Mouse (Mus musculus) ovary, adult 18-20 months (tissue): Measurements from ENCODE around the gene Dbn1.
"Not testable (repeated sequence)": the region's sequence is repeated elsewhere in the genome, so short reads cannot be mapped to it uniquely, and the experiment has no call there.

Experiments
- DNase-seq: peaks from one replicate; pipeline ENCODE4 v3.0.0; 2022; ENCODE audit warnings: low spot score, mixed read lengths

Gene Dbn1

DNA sequence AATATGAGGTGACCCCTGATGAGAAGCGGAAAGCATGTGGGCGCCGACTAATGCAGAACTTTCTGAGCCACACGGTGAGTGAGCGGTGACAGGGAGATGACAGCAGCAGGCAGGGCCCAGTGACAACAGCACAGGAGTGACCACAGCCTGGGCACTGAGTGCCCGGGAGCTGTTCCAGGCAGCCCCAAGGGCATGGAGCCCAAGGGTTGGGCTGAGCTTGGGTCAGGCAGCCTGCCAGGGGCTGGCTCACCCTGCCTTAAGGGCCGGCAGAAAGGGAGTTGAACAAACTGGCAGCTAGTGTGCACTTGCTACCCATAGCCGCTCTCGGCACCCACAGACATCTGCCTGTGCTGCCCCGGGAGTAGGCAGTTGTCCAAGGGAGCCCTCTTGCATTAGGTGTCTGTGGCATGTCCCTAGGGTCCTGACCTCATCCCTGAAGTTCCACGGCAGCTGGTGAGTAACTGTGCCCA, 37.4 kb downstream of the Dbn1 start:
- peak; percentile 67 for DNase-seq

GRCm38 (mm10) chr13:55449679-55450441, 38.1 kb downstream of the Dbn1 start:
- no peak for DNase-seq

DNA sequence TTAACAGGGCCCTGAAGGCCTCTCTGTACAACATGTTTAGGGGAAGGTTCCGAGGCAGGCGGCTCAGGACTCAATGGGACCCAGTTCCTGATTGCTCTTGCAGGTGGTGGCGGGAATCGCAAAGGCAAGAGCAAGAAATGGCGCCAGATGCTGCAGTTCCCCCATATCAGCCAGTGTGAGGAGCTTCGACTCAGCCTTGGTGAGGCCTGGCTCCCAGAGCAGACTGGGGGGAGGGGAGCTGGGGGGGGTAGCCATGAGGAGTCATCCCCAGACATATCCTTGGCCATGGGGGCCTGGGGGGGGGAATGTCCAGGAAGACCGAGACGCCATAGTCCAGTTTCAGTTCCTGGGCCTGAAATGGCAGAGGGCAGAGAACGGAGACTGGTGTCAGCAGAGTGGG, 38.7 kb downstream of the Dbn1 start:
- no peak for DNase-seq

DNA sequence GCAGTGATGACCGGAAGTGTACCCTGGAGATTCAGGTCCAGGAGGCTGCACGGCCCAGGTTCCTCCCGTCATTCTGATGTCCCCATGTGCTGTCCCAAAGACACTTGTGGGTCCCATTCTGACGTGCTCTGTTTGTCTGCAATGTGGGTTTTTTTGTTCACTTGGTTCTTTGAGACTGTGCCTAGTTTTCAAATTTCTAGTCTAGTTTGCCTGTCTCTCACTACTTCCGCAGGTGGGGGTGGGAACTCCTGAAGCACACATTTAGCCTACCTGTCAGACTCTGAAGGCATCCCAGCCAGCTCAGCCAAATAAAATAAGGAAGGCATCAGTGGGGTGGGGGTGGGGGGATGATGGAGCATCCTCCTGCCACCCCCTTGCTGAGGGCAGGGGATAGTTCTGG, 39.8 kb downstream of the Dbn1 start:
- DNase-seq: no peak

DNA sequence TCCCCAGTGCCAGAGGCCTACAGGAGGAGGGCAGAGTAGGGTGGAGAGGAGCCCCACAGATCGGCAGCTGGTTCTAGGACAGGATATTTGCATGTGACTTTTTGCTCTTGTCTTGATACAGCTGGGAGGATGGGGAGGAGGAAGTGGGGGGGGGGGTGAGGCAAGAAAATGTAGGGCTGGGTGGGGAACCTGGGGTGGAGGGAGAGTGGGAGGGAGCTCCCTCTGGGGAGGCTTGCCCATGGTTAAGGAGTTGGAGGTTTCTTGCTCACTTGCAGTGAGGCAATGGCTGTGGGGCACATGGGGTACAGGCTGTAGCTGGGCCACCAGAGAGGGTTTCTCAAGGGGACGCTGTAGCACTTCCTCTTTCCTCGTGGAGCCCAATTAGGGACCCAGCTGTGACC, 40.4 kb downstream of the Dbn1 start:
- no peak for DNase-seq

DNA sequence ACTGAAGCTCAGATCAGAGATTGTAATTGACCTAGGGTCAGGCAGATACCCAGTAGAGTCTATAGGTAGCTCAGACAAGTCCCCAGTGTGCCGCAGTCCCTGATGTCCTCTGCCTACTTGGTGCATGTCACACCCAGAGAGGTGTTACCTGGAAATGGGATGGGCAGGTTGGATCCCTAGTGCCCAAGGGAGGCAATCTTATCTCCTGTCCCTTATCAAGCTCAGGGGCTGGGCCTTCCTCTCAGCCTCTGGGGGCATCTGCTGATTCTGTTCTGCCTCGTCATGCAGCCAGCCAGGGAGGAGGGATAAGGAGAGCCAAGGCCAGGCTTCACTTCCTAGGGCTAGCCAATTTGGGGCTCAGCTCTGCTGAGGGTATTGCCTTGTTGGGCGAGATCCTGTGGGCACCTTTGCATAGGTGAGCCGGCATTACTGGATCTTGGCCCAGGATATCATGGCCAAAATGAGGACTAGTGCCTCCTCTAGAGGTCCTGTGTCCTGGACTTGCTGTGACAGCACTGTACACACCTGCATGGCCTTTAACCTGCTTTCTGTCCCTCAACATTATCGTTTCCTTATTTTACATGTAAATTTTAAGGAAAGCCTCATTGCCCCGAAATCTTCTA, 41.3 kb downstream of the Dbn1 start:
- no peak for DNase-seq

DNA sequence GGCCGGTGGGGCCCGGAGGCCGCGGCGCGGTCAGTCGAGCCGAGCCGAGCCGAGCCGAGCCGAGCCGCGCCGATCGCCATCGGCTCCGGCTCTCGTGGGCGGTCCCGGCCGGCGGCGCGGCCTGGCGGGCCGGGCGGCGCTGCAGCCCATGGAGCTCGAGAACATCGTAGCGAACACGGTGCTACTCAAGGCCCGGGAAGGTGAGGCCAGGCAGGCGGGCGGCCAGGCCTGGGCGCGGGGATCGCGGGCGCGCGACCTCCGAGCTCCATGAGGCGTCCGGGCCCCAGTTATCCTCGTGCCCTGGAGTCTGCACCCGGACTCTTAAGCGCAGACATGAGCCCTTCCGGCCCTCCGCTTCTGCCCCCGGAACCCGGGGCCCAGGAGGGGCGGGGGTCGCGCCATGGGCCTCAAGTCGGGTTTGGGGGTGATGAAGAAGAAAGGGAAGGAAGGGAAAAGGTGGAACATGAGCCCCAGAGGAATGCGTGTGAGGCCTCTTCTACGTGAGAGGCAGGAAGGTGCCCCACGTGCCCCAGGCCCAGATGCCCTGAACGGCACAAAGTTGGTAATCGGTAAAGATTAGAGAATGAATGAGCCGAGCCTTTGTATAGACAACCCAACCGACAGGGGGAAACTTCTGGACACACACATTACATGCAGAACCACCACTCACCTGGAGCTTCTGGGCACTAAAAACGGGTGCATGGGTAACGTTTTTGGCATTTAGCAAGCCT, 42.4 kb downstream of the Dbn1 start:
- no peak for DNase-seq

DNA sequence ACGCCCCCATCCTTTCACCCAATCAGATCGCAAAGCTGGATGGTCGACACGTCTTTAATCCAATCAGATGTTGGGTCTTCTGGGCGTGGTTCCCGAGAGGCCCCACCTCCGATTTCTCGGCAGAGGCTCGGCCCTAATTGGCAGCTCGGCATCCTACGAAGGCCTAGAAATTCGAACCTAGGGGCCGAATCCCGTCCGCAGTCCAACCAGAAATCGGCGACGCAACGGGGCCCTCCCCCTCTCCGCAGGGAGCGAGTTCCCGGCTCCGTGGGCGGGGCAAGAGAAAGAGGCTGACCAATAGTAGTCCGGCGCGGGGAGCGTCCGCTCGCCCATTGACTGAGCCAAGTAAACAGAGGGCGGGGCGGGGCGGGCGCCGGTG, 43.0 kb downstream of the Dbn1 start, which contains the start of gene Grk6:
TSS of gene Grk6 (plus strand) at position 136 of the 379 bp plus-strand sequence.
- DNase-seq: peak; percentile 100

GRCm38 (mm10) chr13:55444286-55444936, 43.5 kb downstream of the Dbn1 start:
- DNase-seq: no peak

DNA sequence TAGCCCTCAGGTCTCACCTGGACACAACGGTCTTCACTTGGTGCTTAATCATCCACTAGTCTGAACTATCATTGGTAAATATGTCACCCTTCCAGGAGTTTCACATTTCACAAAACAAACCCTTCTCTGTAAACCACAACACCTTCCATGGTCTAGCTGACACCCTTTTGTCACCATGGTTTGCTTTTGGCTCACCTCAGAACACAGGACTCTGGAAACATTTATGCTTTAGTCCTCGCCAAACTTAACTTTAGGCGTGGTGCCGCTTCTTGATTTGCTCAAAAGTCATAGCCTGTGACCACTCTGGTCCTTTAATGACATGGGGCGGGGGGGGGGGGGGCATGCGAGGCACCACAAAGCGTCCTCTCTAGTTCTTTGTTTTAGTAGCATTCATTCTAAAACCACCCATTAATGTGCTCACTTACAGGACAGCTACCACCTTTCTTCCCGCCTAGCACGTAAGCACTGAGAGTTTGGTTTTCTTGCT, 44.1 kb downstream of the Dbn1 start:
- DNase-seq: no peak

- DNase-seq: not testable (repeated sequence)
Measured at GRCm38 (mm10) chr13:55437111-55437629, 50.7 kb downstream of the Dbn1 start.

DNA sequence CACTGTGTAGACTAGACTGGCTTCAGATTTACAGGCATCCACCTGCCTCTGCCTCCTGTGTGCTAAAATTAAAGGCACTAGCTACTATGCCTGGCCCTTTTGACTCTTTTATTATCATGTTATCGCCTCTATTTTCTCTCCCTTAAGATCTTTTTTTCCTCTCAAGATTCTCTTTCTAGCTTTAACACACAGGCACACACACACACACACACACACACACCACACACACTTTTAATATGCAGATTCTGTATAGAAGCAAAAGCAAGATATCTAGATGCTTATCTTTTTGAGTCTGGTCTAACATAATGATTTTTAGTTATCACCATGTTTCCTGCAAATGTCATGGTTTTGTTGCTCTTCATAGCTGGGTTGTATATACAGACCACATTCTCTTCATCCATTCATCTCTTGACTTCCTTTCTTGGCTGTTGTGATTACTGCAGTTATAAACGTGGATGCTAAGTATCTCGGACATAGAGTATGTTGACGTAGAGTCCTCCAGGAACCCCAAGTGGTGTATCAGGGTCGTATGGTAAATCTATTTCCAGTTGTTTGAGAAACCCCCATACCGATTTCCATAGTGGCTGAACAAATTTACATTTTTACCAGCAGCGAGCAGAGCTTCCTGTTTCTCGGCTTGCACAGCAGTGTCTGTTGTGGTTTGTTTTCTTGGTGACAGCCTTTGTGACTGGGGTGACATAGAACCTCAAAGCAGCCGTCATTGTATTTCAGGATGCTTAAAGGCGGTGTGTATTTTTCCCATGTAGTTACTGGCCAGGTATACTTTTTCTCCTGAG, 55.8 kb downstream of the Dbn1 start:
- no peak for DNase-seq

- DNase-seq: no peak
Measured at GRCm38 (mm10) chr13:55430566-55430965, 57.3 kb downstream of the Dbn1 start.

DNA sequence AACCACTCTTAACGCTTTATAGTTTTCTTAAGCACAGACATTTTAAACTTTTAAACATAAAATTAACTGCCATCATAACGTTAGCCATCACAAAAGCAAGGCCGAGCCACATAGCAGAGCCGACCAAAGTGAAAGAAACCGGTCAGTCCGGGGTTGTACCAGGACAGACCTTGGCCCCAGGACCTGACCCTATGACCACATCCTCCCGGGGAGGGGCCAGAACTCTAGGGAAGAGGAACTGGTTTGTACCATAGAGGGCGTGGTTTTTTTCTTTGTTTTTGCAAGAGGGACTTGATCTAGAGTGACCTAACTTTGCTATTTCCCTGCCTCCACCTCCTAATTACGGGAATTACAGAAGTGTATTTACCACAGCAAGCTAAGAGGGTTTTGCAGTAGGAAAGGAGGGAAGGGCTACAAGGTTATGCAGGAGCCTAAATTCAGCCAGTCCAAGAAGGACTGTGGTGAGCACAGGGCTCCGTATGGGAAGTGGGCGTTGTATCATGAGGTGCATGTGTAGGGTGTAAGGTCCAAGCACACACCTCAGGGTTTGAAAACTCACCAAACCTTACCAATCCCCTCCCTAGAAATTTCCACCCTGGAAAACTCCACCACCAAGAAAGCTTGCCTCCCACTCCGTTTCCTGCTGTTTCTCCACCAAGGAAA, 58.6 kb downstream of the Dbn1 start:
- DNase-seq: peak; percentile 44

DNA sequence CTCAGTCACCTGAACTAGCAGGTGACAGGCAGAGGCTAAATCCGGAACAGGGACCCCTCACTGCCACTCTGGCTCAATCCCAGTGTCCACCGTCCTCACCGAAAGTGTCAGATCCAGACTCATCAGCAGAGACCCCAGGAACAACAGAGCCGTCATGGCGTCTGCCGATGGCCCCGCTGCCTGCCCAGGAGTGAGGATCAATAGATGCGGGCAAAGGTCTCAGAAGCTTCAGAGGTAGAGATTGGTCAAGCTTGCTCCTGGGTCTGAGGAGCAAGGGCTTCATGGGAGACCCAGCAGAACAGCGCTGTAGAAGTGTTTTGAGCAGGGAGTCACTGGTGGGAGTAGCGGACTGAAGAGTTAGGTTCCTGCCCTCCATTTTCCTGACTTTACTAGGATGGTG, 61.3 kb downstream of the Dbn1 start, which contains the start of gene F12:
TSS of gene F12 (minus strand) at position 181 of the 400 bp plus-strand sequence.
- no peak for DNase-seq
